Mouse (Mus musculus): Measurements from ENCODE around the gene Safb. TPM values are rescaled to one million over a fixed set of nuclear protein-coding genes. Genes with fewer than 3 reads are reported as not detected.

Gene Safb
- polyA plus RNA-seq, 1 experiment: 144 TPM

- no peak for DNase-seq (ENCODE audit: extremely low spot score in 1 of 2, low spot score in 1 of 2)
Measured at GRCm38 (mm10) chr17:56634023-56634422, 49.4 kb downstream of the Safb start.

GRCm38 (mm10) chr17:56643237-56643636 lies 58.6 kb downstream of the Safb start:
- no peak for DNase-seq (ENCODE audit: extremely low spot score in 1 of 2, low spot score in 1 of 2)

DNA sequence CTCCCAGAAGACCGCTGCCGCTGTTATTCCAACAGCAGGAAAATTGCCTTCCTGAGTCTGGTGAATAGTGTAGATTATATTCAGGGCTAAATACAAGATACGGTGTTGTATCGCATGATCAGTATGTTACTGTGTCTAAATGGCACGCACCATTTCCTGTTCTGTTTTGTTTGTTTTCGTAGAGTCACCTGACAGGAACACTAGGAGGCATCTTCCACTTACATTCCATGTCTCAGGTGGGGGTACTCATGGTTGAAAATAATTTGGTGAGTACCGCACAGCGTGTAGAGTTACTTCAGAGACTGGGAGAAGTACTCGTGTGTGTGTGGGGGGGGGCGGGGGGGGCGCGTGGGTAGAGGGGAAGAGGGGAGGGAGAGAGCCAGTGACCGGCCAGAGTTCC lies 62.9 kb downstream of the Safb start:
- no peak for DNase-seq (ENCODE audit: extremely low spot score in 1 of 2, low spot score in 1 of 2)

- DNase-seq (ENCODE audit: extremely low spot score in 1 of 2, low spot score in 1 of 2): no peak
Measured at GRCm38 (mm10) chr17:56651801-56652200, 67.2 kb downstream of the Safb start.

DNA sequence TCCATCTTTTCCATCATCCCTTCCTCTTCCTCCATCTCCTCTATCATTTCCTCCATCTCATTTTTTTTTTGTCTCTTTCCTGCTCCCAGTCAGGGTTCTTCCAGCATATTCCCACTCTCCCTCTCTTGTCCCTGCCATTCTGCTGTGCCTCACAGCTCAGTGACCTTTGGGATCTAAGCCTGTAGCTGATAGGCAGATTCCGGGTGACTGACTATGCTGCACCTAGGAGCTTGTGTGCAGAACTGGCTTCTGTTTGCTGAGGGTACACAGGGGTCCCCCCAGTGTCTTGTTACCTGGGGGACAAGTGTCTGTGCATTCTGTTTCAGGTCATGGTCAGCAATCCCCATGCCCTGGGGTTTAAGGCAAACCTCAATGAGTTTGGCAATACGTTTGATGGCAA lies 70.1 kb downstream of the Safb start:
- DNase-seq (ENCODE audit: extremely low spot score in 1 of 2, low spot score in 1 of 2): no peak

DNA sequence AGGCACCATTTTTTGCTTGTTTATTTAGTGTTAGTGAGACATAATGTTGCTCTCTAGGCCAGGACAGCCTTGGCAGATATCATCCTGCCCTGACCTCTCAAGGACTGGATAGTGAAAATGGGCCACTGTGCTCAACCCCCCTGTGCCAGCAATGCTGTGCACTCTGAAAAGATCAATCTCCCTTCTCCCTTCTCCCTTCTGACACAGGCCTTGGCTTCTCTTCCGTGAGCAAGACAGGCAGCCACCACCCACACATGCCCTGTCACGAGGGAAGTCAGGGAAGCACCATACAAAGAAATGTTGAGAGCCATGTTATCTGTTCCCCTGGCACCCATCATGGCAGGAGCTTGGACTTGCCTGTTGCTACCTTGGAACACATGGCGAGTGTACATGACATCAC lies 70.7 kb downstream of the Safb start:
- DNase-seq (ENCODE audit: extremely low spot score in 1 of 2, low spot score in 1 of 2): no peak

Other genes starting within 250 kb of the Safb start
- 622 and 690 TPM in 2 replicates for gene Ptprs, start 108.3 kb upstream of the Safb start, polyA plus RNA-seq (2012; rRNA removed)
- not detected in 2 replicates for gene Znrf4, start 72.4 kb upstream of the Safb start, polyA plus RNA-seq (2012; rRNA removed)
- gene Gm20219, start 30.4 kb upstream of the Safb start, polyA plus RNA-seq (2012; rRNA removed): 3.1 and 3.7 TPM in 2 replicates
- gene Safb2, start 240 bp upstream of the Safb start, polyA plus RNA-seq (2012; rRNA removed): 160 and 162 TPM in 2 replicates
- 162 and 185 TPM in 2 replicates for gene 2410015M20Rik, start 24.9 kb downstream of the Safb start, polyA plus RNA-seq (2012; rRNA removed)
- gene Rpl36, start 28.6 kb downstream of the Safb start, polyA plus RNA-seq (2012; rRNA removed): 1,013 and 1,153 TPM in 2 replicates
- 72.2 and 86.2 TPM in 2 replicates for gene Lonp1, start 42.1 kb downstream of the Safb start, polyA plus RNA-seq (2012; rRNA removed)
- 2.4 and 2.6 TPM in 2 replicates for gene Catsperd, start 43.3 kb downstream of the Safb start, polyA plus RNA-seq (2012; rRNA removed)
- 103 and 110 TPM in 2 replicates for gene Ranbp3, start 88.5 kb downstream of the Safb start, polyA plus RNA-seq (2012; rRNA removed)
- gene Ndufa11, start 132.9 kb downstream of the Safb start, polyA plus RNA-seq (2012; rRNA removed): 336 and 372 TPM in 2 replicates
- gene Vmac, start 133.2 kb downstream of the Safb start, polyA plus RNA-seq (2012; rRNA removed): 18.7 and 22.4 TPM in 2 replicates
- gene Nrtn, start 172.7 kb downstream of the Safb start, polyA plus RNA-seq (2012; rRNA removed): 5.9 and 7.4 TPM in 2 replicates
- 145 and 149 TPM in 2 replicates for gene Dus3l, start 179.9 kb downstream of the Safb start, polyA plus RNA-seq (2012; rRNA removed)
- 3.5 and 4.2 TPM in 2 replicates for gene Prr22, start 185.4 kb downstream of the Safb start, polyA plus RNA-seq (2012; rRNA removed)
- gene Rfx2, start 246.2 kb downstream of the Safb start, polyA plus RNA-seq (2012; rRNA removed): 3.6 and 4.0 TPM in 2 replicates